Mouse (Mus musculus) kidney, adult 8-10 months (tissue): ENCODE data around the gene Olfr727.

Experiments
- DNase-seq, 2 experiments: peaks; one replicate each; pipeline ENCODE4 v3.0.0; 2022

Gene Olfr727

GRCm38 (mm10) chr14:50122886-50123285, at the start of gene Olfr727:
TSS of gene Olfr727 (plus strand) at chr14:50123186.
- no peak for DNase-seq

- no peak for DNase-seq
Observed at GRCm38 (mm10) chr14:50090853-50091252, 32.1 kb upstream of the Olfr727 start, which contains the start of gene Olfr726. TSS of gene Olfr726 (minus strand) at chr14:50090953.

GRCm38 (mm10) chr14:50142580-50142979, 19.6 kb downstream of the Olfr727 start, which contains the start of gene Olfr728:
TSS of gene Olfr728 (minus strand) at chr14:50142680.
- DNase-seq, result no peak

GRCm38 (mm10) chr14:50152810-50153209, 29.8 kb downstream of the Olfr727 start, which contains the start of gene Olfr729:
TSS of gene Olfr729 (minus strand) at chr14:50152910.
- no peak for DNase-seq
